Mouse (Mus musculus): ENCODE results near the gene Mroh3.
A peak's percentile ranks its signal among the peaks of the same experiment; 100 is the strongest.

Gene Mroh3

DNA sequence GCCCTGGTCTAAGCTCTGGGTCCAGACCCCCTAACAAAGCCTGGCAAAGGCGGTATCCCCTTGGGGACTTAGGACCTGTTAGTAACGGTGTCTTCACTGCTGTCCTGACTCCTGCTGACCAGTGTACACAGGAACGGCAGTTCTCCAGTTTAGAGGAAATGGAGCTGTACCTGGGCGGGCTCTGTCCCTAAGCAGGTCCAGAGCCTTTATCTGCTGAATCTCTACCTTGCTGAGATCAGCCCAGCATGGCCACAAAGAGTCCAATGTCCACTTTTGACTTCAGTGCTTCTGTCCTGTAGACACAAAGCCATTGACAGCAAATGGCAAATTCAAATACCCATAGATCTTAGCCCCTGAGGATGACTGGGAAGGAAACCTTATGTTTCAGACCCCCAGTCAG is 55.7 kb downstream of the Mroh3 start:
- no peak for DNase-seq (ENCODE audit: low spot score in 2 of 2)

DNA sequence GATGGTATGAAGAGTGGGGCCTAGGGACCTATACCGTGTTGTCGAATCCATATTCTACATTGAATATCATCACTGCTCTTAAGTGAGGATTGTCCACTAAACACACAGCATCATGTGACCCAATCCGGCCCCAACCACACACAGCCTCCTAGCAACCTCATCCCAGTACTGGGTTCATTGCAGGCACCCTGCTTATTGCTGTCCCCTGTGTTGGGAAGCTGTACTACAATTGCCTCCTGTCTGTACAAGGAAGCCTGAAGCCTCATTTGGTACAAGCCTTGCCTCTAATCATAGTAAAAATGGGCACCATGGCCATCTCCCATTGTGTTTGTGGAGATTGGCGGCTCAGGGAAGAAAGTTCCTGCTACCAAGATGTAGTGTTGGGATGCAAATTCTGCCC is 56.3 kb downstream of the Mroh3 start:
- no peak for DNase-seq (ENCODE audit: low spot score in 2 of 2)

DNA sequence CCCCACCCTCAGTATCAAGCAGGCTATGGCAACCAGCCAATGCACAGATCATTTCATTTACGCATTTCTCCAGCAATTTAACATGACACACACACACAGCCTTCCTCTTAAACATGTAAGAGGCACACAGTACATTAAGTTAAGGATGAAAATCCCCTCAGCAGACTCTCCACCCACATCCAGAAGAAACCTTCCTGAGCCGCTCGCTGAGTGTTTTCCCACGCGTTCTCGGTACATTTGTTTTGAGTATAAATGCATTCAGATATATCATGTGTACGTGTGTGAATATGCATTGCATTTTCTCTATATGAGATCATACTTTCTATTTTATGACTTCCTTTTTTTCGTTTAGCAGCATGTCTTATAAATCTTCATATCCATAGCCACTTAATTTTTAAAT is 61.3 kb downstream of the Mroh3 start:
- DNase-seq (ENCODE audit: low spot score in 2 of 2): no peak

DNA sequence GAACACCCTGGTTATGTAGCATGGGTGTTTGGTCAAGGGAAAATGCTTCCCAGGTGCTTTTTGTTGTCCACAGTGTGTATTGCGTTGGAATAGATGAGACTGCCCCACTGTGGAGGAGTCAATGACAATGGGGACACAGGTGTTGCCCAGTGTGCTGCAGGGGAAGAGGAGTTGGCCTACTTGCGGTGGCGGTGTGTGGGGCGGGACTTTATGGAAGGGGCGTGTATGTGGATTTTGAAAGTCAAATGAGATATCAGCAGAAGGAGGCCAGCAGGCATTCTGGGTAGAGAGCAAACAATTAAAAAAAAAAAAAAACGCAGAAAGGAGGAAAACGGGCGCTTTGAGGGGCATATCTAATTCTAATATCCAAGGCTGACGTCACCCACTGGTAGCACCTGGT is 62.9 kb downstream of the Mroh3 start:
- no peak for DNase-seq (ENCODE audit: low spot score in 2 of 2)

DNA sequence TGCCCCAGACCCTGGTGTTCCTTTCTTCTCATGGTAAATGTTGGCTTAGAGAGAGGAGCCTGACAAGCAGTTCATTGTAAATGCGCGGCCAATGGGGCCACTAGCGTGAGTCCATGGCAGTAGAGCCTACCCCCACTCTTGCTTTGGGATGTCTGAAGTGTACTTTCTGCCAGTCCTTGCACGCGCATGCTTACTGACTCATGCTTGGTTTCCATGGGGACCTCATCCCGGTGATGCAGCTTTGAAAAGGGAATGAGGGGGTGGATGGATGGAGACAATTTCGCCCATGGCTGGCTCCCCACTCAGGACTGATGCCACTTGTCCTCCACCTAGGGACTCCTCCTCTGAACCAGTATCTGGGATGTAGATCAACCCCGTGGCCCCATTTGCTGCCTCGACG is 69.1 kb downstream of the Mroh3 start:
- no peak for DNase-seq (ENCODE audit: low spot score in 2 of 2)

DNA sequence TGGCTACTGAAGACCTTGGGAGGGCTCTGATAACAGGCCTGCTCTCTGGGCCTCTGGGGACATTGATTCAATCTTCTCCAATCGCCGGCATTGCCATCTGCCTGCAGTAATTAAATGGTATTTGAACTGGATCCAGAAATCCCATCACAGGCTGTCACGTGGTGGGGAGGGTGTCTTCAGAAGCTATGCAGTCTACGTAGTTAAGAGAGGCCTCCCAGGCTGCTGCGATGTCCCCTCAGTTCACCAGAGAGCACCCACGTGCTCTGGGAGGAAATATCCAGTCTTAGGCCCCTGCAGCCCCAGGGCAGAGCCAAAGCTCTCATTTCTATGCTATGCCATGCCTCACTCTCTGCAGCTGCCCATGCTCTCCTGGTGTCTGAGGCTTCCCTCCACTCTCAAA is 70.3 kb downstream of the Mroh3 start:
- DNase-seq (ENCODE audit: low spot score in 2 of 2): no peak

DNA sequence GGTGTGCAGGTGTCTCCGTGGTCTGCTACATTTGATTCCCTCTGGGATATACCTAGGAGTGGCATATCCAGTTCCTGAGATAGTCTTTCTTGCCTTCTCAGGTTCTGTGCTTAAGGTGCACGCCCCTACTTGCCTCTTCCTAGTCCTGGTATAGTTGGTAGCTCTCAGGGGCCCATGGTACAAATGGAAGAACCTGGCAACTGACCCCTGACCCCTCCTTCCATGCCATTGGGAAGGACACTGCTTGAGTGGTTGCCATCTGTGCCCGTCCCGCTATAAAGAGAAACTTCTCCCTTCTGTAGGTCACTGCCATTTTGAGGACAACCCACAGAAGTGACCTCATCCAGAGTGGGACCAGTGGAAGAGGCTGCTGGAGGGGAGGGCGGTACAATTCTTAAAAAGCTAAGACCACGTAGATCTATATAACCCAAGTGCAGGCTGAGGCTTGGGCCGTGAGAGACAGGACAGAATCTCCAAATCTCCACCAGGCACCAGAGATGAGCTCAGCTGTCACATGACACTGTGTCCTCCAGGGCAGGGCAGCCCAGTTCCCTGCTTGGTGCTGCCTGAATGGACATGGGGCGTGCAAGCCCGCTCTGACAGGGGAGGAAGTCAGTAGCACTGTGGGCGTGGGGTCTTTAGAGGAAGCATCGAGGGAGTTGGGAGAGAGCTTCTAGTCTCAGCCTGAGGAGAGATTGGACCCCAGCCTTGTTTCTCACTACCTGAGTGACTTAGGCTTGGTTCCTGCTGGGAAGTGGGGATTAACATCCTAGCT is 71.3 kb downstream of the Mroh3 start:
- peak; percentile 47 to 55 for DNase-seq (ENCODE audit: low spot score in 2 of 2)

DNA sequence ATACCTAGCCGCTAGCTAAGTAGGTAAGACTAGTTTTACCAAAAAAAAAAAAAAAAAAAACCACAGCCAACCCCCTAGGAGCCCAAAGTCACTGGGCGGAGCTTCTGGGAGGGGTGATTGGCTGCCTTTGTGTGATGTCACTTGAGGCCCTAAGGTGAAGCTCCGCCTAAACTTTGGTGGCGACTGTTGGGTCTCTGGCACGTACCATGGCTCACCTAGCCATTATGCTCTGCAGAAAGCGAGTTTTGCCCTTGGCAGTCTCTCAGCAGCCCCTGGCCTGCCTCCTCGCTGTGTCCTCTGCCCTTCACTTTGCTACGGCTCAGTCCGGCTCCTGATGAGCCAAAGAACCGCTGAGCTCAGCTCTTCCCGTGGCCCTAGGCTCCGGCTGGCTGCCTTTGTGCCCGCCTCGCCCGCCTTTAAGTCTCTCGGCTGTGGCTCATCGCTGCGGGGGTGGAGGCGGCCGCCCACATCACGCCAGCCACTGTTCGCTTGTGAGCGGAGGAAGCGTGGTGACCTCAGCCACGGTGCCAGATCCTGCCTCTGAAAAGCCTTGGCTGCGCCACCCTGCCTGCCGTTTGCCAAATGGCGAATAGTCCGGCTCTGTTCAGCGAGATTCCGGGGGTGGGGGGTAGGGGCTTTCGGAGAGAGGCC is 72.5 kb downstream of the Mroh3 start:
- DNase-seq (ENCODE audit: low spot score in 2 of 2): peak; percentile 87 to 90

DNA sequence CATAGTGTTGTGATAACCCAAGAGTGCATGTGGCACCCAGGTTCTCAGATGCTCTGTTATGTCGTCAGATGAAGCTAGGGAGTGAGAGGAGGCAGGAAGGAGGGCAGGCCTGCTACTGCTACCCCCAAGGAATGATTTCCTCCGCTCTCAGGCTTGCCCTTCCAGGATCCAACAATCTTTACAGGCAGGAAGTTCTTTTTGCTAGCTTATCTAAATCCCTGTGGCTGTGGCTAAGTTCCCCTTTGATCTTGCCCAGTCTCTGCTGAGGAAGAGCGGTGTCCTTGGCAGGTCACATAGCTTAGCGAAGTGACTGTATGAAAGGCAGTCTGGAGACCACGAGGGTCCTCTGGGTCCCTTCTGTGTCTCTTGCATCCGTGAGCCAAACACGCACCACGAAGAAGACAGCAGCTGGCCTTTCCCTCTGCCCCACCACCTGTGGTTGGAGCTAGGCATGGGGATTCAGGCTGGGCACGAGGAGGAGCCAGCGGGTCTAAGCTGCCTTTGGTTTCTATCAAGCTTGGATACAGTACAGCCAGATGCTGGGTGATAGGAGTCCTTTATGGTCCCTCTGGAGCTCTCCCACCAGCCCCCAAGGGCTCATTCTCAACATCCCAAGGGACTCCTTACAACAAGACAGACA is 74.3 kb downstream of the Mroh3 start:
- no peak for DNase-seq (ENCODE audit: low spot score in 2 of 2)

DNA sequence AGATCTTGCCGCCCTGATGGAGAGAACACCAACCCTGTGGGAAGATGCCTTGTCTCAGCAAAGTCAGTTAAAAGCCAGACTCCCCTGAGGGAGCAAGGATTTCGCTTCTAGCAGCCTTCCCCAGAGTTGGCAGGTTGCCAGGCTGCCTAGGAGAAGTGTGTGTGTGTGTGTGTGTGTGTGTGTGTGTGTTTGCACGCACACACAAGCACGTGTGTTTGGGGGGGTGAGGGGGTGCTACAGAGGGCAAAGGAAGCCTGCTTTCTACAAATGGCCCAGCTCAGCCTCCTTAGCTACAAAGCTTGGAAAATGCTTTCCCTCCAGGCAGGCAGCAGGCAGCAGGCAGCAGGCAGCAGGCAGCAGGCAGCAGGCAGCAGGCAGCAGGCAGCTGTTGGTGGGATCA is 75.1 kb downstream of the Mroh3 start:
- DNase-seq (ENCODE audit: low spot score in 2 of 2): peak; percentile 58 to 67

DNA sequence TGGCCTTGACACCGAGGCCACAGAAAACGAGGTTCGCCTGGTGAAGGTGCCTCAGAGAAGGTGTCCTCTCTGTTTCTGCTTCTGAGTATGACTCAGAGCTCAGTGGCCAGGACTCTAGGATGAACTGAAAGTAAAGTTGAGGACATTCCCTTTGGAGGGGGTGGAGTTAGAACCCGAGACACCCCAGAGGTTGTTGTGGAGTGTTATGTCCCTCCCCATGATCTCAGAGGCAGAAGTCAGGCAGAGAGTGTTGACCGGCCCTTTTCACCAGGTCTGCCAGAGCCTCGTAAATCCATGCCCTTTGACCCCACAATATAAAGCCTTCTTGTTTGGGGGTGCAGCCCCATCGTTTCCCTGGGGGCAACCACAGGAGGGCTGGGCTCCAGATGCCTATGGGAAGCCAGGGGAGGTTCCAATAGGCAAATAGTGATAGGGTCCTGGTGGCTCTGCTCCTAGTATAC is 75.5 kb downstream of the Mroh3 start:
- no peak for DNase-seq (ENCODE audit: low spot score in 2 of 2)

DNA sequence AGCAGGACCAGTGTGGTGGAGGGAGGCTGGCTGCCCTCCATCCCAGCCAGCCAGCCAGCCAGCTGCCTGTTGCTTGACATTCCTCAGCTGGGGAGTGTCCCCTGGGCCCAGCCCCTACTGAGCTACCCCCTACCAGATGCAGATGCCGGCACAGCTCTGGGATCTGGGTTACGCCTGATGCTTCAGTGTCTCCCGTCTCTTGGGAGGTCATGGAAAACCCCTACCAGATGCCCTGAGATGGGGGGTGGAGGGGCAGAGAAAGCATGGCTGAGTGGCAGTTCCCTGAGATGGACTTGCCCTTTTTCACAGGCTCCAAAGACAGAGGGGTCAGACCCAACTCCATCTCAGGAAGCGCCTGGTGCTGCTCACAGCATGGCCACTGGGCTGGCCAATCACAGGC is 76.1 kb downstream of the Mroh3 start:
- DNase-seq (ENCODE audit: low spot score in 2 of 2): peak in 1 of 2 experiments; percentile 21

DNA sequence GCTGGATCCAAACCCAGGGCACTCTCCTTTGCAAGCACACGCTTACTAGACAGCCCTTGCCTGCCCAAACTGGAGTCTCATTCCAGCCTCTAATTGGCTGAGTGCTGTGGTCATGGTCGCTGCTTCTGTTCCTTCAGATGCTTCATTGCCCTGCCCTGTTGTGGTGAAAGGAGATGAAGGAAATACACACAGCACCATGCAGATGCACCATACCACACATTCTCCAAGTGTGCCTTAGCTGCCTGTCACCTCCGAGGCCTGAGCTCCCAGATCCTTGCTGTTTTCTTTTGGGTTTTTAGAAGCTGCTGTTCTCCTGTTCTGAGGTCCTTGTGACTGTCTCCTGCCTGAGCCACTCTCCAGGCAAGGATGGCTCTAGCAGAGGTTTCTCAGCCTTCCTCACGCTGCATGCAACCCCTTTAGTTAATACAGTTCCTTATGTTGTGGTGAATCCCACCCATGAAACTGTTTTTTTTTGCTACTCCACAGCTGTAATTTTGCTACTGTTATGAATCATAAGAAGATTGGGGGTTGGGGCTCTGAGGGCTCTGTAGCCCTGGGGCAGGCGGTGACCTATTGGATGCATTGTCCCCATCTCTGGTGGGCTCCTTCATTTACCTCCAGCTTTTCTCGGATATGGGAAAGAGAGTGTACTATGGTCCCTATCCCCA is 76.7 kb downstream of the Mroh3 start:
- peak; percentile 68 to 70 for DNase-seq (ENCODE audit: low spot score in 2 of 2)

DNA sequence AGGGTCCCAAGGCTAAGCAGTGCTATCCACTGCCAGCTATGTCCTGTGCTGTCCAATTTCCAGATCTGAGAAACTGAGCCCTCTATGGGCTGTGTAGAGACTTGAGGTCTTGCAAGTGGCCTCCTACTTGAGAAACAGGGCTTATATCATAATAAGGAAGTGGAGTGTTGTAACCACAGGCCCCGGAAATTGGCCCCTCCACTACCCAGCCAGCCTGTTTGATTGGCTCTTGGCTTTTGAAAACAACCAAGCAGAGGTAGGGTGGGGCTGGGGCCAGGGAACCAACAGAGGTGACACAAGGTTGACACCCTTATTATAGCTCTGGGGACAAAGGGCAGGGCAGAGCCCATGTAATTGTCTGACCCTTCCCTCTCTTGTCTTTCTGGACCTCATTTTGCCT is 77.6 kb downstream of the Mroh3 start:
- peak; percentile 93 to 94 for DNase-seq (ENCODE audit: low spot score in 2 of 2)

DNA sequence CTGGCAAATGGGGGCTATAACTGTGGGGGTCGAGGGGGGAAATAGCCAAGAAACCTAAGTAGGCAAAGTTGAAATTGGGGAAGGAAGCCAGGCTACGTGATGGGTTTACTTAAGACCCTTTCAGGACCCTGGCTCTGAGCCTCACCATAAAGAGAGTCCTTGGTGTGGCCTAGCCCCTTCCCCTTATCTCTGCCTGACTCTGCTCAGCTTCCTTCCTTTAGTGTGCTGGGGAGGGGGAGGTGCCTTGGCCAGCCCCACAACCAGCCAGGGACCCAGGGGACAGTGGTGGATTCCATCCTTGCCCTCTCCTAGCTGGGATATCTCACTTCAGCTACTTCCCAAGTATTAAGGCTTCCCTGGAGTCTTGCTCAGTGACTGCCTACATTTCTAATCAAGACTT is 78.1 kb downstream of the Mroh3 start:
- DNase-seq (ENCODE audit: low spot score in 2 of 2): peak in 1 of 2 experiments; percentile 11

DNA sequence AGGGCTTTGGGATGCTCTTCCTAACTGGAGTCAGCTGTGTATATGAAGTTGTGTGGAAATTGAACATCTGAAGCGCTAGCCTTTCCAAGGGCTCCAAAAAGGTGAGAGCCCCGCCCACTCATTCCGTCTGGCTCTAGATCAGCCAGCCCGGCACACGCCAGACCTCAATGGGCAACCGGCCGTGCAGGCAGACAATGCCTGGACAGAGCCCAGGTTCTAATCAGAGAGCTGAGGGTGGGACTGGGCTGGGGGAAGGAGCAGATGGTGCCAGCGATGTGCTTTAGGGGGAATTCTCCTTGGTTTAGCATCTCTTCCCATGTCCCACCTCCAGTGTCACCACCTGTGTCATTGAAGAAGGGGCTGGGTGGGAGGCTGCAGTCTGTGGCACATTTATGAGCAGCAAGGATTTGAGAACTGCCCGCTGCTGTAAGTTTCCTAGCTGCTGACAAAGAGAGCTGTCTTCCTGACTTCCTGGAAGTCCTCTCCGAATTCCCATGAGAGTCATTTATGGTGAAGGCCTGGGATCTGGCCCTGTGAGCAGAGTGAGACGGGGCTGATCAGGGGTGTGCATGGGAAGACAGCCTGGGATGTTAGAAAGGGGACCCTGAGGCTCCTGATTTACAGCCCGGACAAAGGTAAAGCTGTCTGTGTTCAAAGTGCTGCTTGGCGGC is 78.9 kb downstream of the Mroh3 start:
- DNase-seq (ENCODE audit: low spot score in 2 of 2): no peak

DNA sequence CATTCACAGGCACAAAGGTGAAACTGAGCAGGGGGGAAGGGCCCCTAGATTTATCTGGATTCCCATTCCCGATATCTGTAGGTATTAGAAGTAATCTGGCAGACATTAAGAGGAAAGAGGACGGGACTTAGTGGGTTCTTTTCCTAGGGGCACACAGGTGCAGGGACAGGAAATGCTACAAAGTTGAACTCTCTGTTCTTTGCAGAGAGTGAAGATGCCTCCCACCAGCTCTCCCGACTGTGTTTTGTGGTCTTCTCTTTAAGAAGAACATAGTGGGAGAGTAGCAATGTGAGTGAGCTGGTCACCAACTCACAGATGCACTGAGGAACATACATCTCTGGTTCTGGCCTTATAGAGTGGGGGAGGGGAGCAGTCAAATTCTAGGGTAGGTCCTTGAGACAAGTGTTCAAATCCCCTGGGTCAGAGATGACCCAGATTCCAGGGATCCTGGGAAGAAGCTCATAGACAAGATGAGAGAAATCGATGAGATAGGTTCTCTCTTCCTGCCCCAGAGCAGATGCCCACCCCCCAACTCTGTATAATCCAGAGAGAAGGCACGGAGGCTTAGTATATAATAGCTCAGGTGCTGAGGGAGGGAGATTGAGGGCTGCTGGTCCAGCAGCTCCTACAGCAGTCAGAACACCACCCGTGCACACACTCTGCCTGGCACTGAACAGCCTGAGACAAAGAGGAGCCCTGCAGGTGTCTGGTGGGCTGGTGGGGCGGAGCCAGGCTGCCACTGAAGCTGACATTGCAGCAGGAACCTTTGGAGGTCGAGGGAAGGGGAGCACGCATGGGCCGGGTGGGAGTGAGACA is 80.0 kb downstream of the Mroh3 start:
- DNase-seq (ENCODE audit: low spot score in 2 of 2): peak in 1 of 2 experiments; percentile 34
